In the genomic region with DNA sequence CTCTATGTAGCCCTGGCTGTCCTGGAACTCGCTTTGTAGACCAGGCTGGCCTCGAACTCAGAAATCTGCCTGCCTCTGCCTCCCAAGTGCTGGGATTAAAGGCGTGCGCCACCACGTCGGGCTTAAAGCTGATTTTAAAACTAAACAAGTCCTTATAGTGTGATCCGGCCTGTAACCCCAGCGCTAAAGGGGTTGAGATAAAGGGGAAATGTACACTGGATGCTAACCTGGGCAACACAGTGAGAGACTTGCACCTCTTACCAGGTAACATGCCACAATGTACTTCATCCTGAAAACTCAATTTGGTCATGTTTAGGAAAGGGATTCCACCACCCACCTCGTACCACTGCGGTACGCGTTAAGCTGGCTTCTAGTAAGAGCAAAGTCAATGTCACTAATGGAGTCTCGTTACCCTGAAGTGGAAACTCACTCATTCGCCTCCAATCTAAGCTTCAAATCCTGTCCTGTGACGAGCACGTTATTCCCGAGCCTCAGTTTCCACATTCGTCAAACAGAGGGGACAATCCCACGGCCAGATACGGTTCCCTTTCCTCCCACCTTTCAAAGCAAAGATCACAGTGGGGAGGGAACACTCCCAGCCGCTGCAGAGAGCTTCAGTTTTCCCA, we compare ENCODE assay signal across 8 mouse cellular contexts. TPM values are rescaled to one million over a fixed set of nuclear protein-coding genes. Genes with fewer than 3 reads are reported as not detected.
DNase-seq lines count a peak whose midpoint lies in the region; ATAC-seq and TF ChIP-seq lines count a peak whose summit lies in the region.

No protein-coding gene starts in this region.

- H3K4me3 ChIP-seq in MEL (ENCODE audit: control insufficient read depth in 1 of 2, insufficient read depth in 1 of 2, low read depth in 2 of 2, low read length in 2 of 2): peak overlapping the region; percentile 59 to 100
- peak overlapping the region; percentile 86 for H3K4me3 ChIP-seq in heart, embryonic 15.5 days
- peak overlapping the region; percentile 95 for H3K4me3 ChIP-seq in midbrain, embryonic 10.5 days

- no peak for TF ChIP-seq CTCF in MEL (IDR thresholded peaks at IDR 0.05 in 2 of 3, conservative IDR thresholded peaks at IDR 0.05 in 1 of 3; ENCODE audit: control insufficient read depth in 1 of 3, insufficient read depth in 1 of 3, low read depth in 2 of 3, low read length in 3 of 3, poor library complexity in 1 of 3, severe bottlenecking in 1 of 3)

- no peaks in the 10 kb centered on the region for H3K27me3 ChIP-seq in MEL (ENCODE audit: control insufficient read depth in 1 of 2, insufficient read depth in 2 of 2, low read length in 2 of 2)
- no peaks in the 10 kb centered on the region for H3K27me3 ChIP-seq in heart, embryonic 15.5 days
- H3K27me3 ChIP-seq in midbrain, embryonic 10.5 days (ENCODE audit: low read depth, poor library complexity, severe bottlenecking): no peaks in the 10 kb centered on the region

- peak overlapping the region; percentile 77 for H3K4me2 ChIP-seq in heart, embryonic 15.5 days

- H3K36me3 ChIP-seq in MEL (ENCODE audit: control insufficient read depth in 1 of 2, insufficient read depth in 2 of 2, low read length in 2 of 2): peaks cover 0 to 14% of the 10 kb centered on the region in 2 experiments; a peak in 2 of 4 replicates
- no peaks in the 10 kb centered on the region for H3K36me3 ChIP-seq in heart, embryonic 15.5 days
- no peaks in the 10 kb centered on the region for H3K36me3 ChIP-seq in midbrain, embryonic 10.5 days

- no peaks in the 10 kb centered on the region for H3K9me3 ChIP-seq in MEL (replicated peaks; ENCODE audit: insufficient read depth, low read length)
- H3K9me3 ChIP-seq in heart, embryonic 15.5 days (replicated peaks): no peaks in the 10 kb centered on the region
- no peaks in the 10 kb centered on the region for H3K9me3 ChIP-seq in midbrain, embryonic 10.5 days (replicated peaks)

- peaks cover 53% of the 10 kb centered on the region for H3K79me2 ChIP-seq in MEL (ENCODE audit: control insufficient read depth, insufficient read depth, low read length, poor library complexity)

- H3K27ac ChIP-seq in MEL (ENCODE audit: control insufficient read depth, low read depth, low read length): no peak overlapping the region
- peak overlapping the region; percentile 89 for H3K27ac ChIP-seq in heart, embryonic 15.5 days
- H3K27ac ChIP-seq in midbrain, embryonic 10.5 days (replicated peaks): peak overlapping the region; percentile 97

- DNase-seq in kidney, adult 9 months: peak; percentile 14
- DNase-seq in kidney, adult 18-20 months: no peak
- DNase-seq in MEL (ENCODE audit: low read depth, low spot score): peak; percentile 58
- DNase-seq in midbrain, embryonic 10.5 days (ENCODE audit: low spot score): peak; percentile 33
- DNase-seq in frontal cortex, adult 2 months (ENCODE audit: extremely low spot score in 1 of 2, low spot score in 1 of 2): no peak
- no peak for DNase-seq in adrenal gland, postnatal 14 days

- WGBS in heart, embryonic 15.5 days: 21% methylated on average over 21 of the region's 21 CpGs
- WGBS in midbrain, embryonic 10.5 days: 36% methylated on average over 21 of the region's 21 CpGs

- H3K9ac ChIP-seq in MEL (ENCODE audit: control insufficient read depth, low read depth, low read length, poor library complexity, severe bottlenecking): peak overlapping the region; percentile 96
- peak overlapping the region; percentile 92 for H3K9ac ChIP-seq in heart, embryonic 15.5 days

- peaks cover 2 to 9% of the 10 kb centered on the region in 2 experiments; a peak in 2 of 4 replicates for H3K4me1 ChIP-seq in MEL (ENCODE audit: control insufficient read depth in 1 of 2, insufficient read depth in 2 of 2, low read length in 2 of 2)
- H3K4me1 ChIP-seq in heart, embryonic 15.5 days (replicated peaks): peaks cover 48% of the 10 kb centered on the region
- peaks cover 53% of the 10 kb centered on the region for H3K4me1 ChIP-seq in midbrain, embryonic 10.5 days

- TF ChIP-seq POLR2A in MEL (IDR thresholded peaks at IDR 0.05; ENCODE audit: control insufficient read depth in 1 of 2, insufficient read depth in 1 of 2, low read depth in 1 of 2, low read length in 2 of 2, poor library complexity in 1 of 2): no peak

- no peak for ATAC-seq in heart, embryonic 15.5 days (replicated peaks; ENCODE audit: insufficient number of reproducible peaks, insufficient read depth, low FRiP score, low read depth)
- ATAC-seq in erythroid progenitor cell, adult 5-6 weeks (replicated peaks; ENCODE audit: low FRiP score, poor library complexity, severe bottlenecking): no peak

- no peak for TF ChIP-seq EP300 in MEL (IDR thresholded peaks at IDR 0.05; ENCODE audit: low read depth in 1 of 2, low read length in 2 of 2)

- no peak for TF ChIP-seq RAD21 in MEL (IDR thresholded peaks at IDR 0.05; ENCODE audit: low read depth, low read length)

TF ChIP-seq in MEL, 35 proteins besides CTCF, POLR2A, EP300 and RAD21:
- 0 out of 2 replicates have a peak, but pooled peaks have one; percentile 40 for TF ChIP-seq MXI1 (IDR thresholded peaks at IDR 0.05; ENCODE audit: low read depth, low read length)
- TF ChIP-seq SIN3A (IDR thresholded peaks at IDR 0.05; ENCODE audit: low read length): 0 out of 2 replicates have a peak, but pooled peaks have one; percentile 40
- 0 out of 2 replicates have a peak, but pooled peaks have one; percentile 36 for TF ChIP-seq TBP (IDR thresholded peaks at IDR 0.05; ENCODE audit: low read depth, low read length)
- TF ChIP-seq TAL1 (IDR thresholded peaks at IDR 0.05; ENCODE audit: low read length): no peak

RNA-seq across cellular contexts. Expression of a gene that starts 0.9 kb away (rescaled TPM):
- 41.4 and 46.5 TPM in 2 replicates for total RNA-seq in MEL (2012; rRNA removed)
- polyA plus RNA-seq in MEL (2012; ENCODE audit: insufficient read depth in 1 of 2, insufficient read length in 2 of 2, low read depth in 1 of 2, low replicate concordance in 2 of 2, missing spikeins in 1 of 2): 10 to 100 TPM; 43.6 to 55.0 TPM
- polyA plus RNA-seq in heart, embryonic 15.5 days (2015; fragmentation: Nextera tagmentation; extraction: Ambion mirVana): 18.5 and 20.0 TPM in 2 replicates
- 23.5 and 23.9 TPM in 2 replicates for polyA plus RNA-seq in midbrain, embryonic 10.5 days (2016; fragmentation: Nextera tagmentation; extraction: Ambion mirVana)
- 63.8 and 64.8 TPM in 2 replicates for polyA plus RNA-seq in frontal cortex, adult 2 months (2012; rRNA removed)
- 98.9 and 120 TPM in 2 replicates for total RNA-seq in adrenal gland, postnatal 14 days (2021)
- 19.3 and 20.9 TPM in 2 replicates for total RNA-seq in erythroid progenitor cell, adult 5-6 weeks (2015; ENCODE audit: low replicate concordance)
- 36.9 and 44.9 TPM in 2 replicates for total RNA-seq in erythroid progenitor cell, adult 5-6 weeks (2017; ENCODE audit: low replicate concordance)

RNA-seq across cellular contexts. Expression of a gene that starts 14.0 kb away (rescaled TPM):
- total RNA-seq in MEL (2012; rRNA removed): 2,653 and 2,779 TPM in 2 replicates
- 1,000 to 10,000 TPM in 1 of 2 experiments, 100 to 1,000 TPM in 1; 850 to 2,901 TPM for polyA plus RNA-seq in MEL (2012; ENCODE audit: insufficient read depth in 1 of 2, insufficient read length in 2 of 2, low read depth in 1 of 2, low replicate concordance in 2 of 2, missing spikeins in 1 of 2)
- 323 and 339 TPM in 2 replicates for polyA plus RNA-seq in heart, embryonic 15.5 days (2015; fragmentation: Nextera tagmentation; extraction: Ambion mirVana)
- polyA plus RNA-seq in midbrain, embryonic 10.5 days (2016; fragmentation: Nextera tagmentation; extraction: Ambion mirVana): 565 and 656 TPM in 2 replicates
- 384 and 411 TPM in 2 replicates for polyA plus RNA-seq in frontal cortex, adult 2 months (2012; rRNA removed)
- 995 and 1,088 TPM in 2 replicates for total RNA-seq in adrenal gland, postnatal 14 days (2021)
- 759 and 847 TPM in 2 replicates for total RNA-seq in erythroid progenitor cell, adult 5-6 weeks (2015; ENCODE audit: low replicate concordance)
- 373 and 474 TPM in 2 replicates for total RNA-seq in erythroid progenitor cell, adult 5-6 weeks (2017; ENCODE audit: low replicate concordance)

RNA-seq across cellular contexts. Expression of a gene that starts 29.7 kb away (rescaled TPM):
- total RNA-seq in MEL (2012; rRNA removed): 6.9 and 7.0 TPM in 2 replicates
- 10 to 100 TPM in 1 of 2 experiments, not detected in 1; 10.8 TPM for polyA plus RNA-seq in MEL (2012; ENCODE audit: insufficient read depth in 1 of 2, insufficient read length in 2 of 2, low read depth in 1 of 2, low replicate concordance in 2 of 2, missing spikeins in 1 of 2)
- polyA plus RNA-seq in heart, embryonic 15.5 days (2015; fragmentation: Nextera tagmentation; extraction: Ambion mirVana): 3.0 and 4.4 TPM in 2 replicates
- 3.9 and 5.7 TPM in 2 replicates for polyA plus RNA-seq in midbrain, embryonic 10.5 days (2016; fragmentation: Nextera tagmentation; extraction: Ambion mirVana)
- 70.9 and 77.4 TPM in 2 replicates for polyA plus RNA-seq in frontal cortex, adult 2 months (2012; rRNA removed)
- total RNA-seq in adrenal gland, postnatal 14 days (2021): 21.5 and 27.1 TPM in 2 replicates
- 214 and 233 TPM in 2 replicates for total RNA-seq in erythroid progenitor cell, adult 5-6 weeks (2015; ENCODE audit: low replicate concordance)
- total RNA-seq in erythroid progenitor cell, adult 5-6 weeks (2017; ENCODE audit: low replicate concordance): 286 and 356 TPM in 2 replicates

Comparison
In these comparisons a context has a peak if more than half of its experiments do, and no peak if none do; other contexts are left out.
1. DNase-seq: peak in kidney, adult 9 months (single experiment), MEL (single experiment) and midbrain, embryonic 10.5 days (single experiment); none in kidney, adult 18-20 months (single experiment), frontal cortex, adult 2 months (0 of 2) and adrenal gland, postnatal 14 days (single experiment).
2. Peak in every context shown above with its lines, with median percentiles within 50 percentile points of each other: H3K4me3 ChIP-seq.